Mouse (Mus musculus) MEL (cell line): ENCODE results near the gene Prdm5. TPM values are rescaled to one million over a fixed set of nuclear protein-coding genes. Genes with fewer than 3 reads are reported as not detected.

ENCODE experiments used
- DNase-seq: peaks from one replicate; pipeline ENCODE4 v3.0.0; 2011; ENCODE audit warnings: low read depth, low spot score
- H3K27ac ChIP-seq: 2 replicates; pipeline ENCODE4 v1.5.1; 2012; ENCODE audit warnings: low read depth, mild to moderate bottlenecking, control low read depth, low read length, moderate library complexity; ENCODE audit not compliant: control insufficient read depth
- H3K27me3 ChIP-seq, 2 experiments: fragments of 150-350 bp in 1 of 2; sonication (generic) in 1 of 2; 2 replicates each; pipeline ENCODE4 v1.6.1; 2012; ENCODE audit warnings: low read length in 2 of 2, mild to moderate bottlenecking in 2 of 2, improper control_type of control experiment in 1 of 2, moderate library complexity in 1 of 2; ENCODE audit not compliant: insufficient read depth in 2 of 2, control insufficient read depth in 1 of 2
- H3K36me3 ChIP-seq, 2 experiments: 2 replicates each; pipeline ENCODE4 v1.6.1; 2012 to 2014; ENCODE audit warnings: low read length in 2 of 2, improper control_type of control experiment in 1 of 2, inconsistent platforms in 1 of 2, mild to moderate bottlenecking in 1 of 2; ENCODE audit not compliant: insufficient read depth in 2 of 2, control insufficient read depth in 1 of 2
- H3K4me1 ChIP-seq, 2 experiments: fragments of 150-350 bp in 1 of 2; sonication (generic) in 1 of 2; 2 replicates each; pipeline ENCODE4 v1.6.1; 2012; ENCODE audit warnings: low read length in 2 of 2, improper control_type of control experiment in 1 of 2, mild to moderate bottlenecking in 1 of 2; ENCODE audit not compliant: insufficient read depth in 2 of 2, control insufficient read depth in 1 of 2
- H3K4me3 ChIP-seq, 2 experiments: fragments of 150-350 bp in 1 of 2; sonication (generic) in 1 of 2; 2 replicates each; pipeline ENCODE4 v1.5.1; 2012; ENCODE audit warnings: low read depth in 2 of 2, low read length in 2 of 2, mild to moderate bottlenecking in 2 of 2, moderate library complexity in 2 of 2, control low read depth in 1 of 2, improper control_type of control experiment in 1 of 2; ENCODE audit not compliant: control insufficient read depth in 1 of 2, insufficient read depth in 1 of 2
- H3K79me2 ChIP-seq: 2 replicates; pipeline ENCODE4 v1.6.1; 2012; ENCODE audit warnings: mild to moderate bottlenecking, low read length, moderate library complexity; ENCODE audit not compliant: control insufficient read depth, poor library complexity, insufficient read depth
- H3K9ac ChIP-seq: 2 replicates; pipeline ENCODE4 v1.6.1; 2012; ENCODE audit warnings: low read depth, mild to moderate bottlenecking, control low read depth, low read length, moderate library complexity; ENCODE audit not compliant: control insufficient read depth, poor library complexity, severe bottlenecking
- H3K9me3 ChIP-seq: fragments of 150-350 bp; sonication (generic); replicated peaks from 2 replicates; pipeline ENCODE4 v1.6.1; 2012; ENCODE audit warnings: mild to moderate bottlenecking, low read length, improper control_type of control experiment, moderate library complexity; ENCODE audit not compliant: insufficient read depth
- BHLHE40 ChIP-seq: IDR thresholded peaks from 2 replicates; pipeline ENCODE4 v1.6.1; 2012; ENCODE audit warnings: low read depth, mild to moderate bottlenecking, inconsistent platforms, low read length, improper control_type of control experiment, borderline replicate concordance
- CHD1 ChIP-seq: IDR thresholded peaks from 2 replicates; pipeline ENCODE4 v1.6.1; 2012; ENCODE audit warnings: low read depth, mild to moderate bottlenecking, inconsistent platforms, low read length, improper control_type of control experiment
- CTCF ChIP-seq, 3 experiments: IDR thresholded peaks in 2 of 3; conservative IDR thresholded peaks in 1 of 3; 2 replicates each; pipeline ENCODE4 v1.5.1; 2011 to 2012; ENCODE audit warnings: low read length in 3 of 3, low read depth in 2 of 3, mild to moderate bottlenecking in 2 of 3, improper control_type of control experiment in 1 of 3, inconsistent platforms in 1 of 3, mixed read lengths in 1 of 3, moderate library complexity in 1 of 3; ENCODE audit not compliant: control insufficient read depth in 1 of 3, insufficient read depth in 1 of 3, poor library complexity in 1 of 3, severe bottlenecking in 1 of 3
- EP300 ChIP-seq, 2 experiments: IDR thresholded peaks; 2 replicates each; pipeline ENCODE4 v1.6.1; 2011; ENCODE audit warnings: improper control_type of control experiment in 2 of 2, low read length in 2 of 2, low read depth in 1 of 2, mild to moderate bottlenecking in 1 of 2
- ETS1 ChIP-seq: IDR thresholded peaks from 2 replicates; pipeline ENCODE4 v1.6.1; 2012; ENCODE audit warnings: low read depth, mild to moderate bottlenecking, inconsistent platforms, low read length, improper control_type of control experiment, moderate library complexity
- HCFC1 ChIP-seq: IDR thresholded peaks from 2 replicates; pipeline ENCODE4 v1.6.1; 2012; ENCODE audit warnings: low read depth, mild to moderate bottlenecking, inconsistent platforms, low read length, improper control_type of control experiment, moderate library complexity
- JUND ChIP-seq: IDR thresholded peaks from 2 replicates; pipeline ENCODE4 v1.6.1; 2011; ENCODE audit warnings: low read depth, mild to moderate bottlenecking, improper control_type of control experiment, low read length
- MAX ChIP-seq: IDR thresholded peaks from 2 replicates; pipeline ENCODE4 v1.6.1; 2011; ENCODE audit warnings: low read length, improper control_type of control experiment
- MYB ChIP-seq: IDR thresholded peaks from 2 replicates; pipeline ENCODE4 v1.6.1; 2011; ENCODE audit warnings: mild to moderate bottlenecking, low read depth, low read length, improper control_type of control experiment
- MYC ChIP-seq: IDR thresholded peaks from 2 replicates; pipeline ENCODE4 v1.6.1; 2011; ENCODE audit warnings: low read depth, mild to moderate bottlenecking, low read length, improper control_type of control experiment, moderate library complexity
- POLR2A ChIP-seq, 2 experiments: IDR thresholded peaks; 2 replicates each; pipeline ENCODE4 v1.6.1; 2011 to 2012; ENCODE audit warnings: low read length in 2 of 2, mild to moderate bottlenecking in 2 of 2, control low read depth in 1 of 2, improper control_type of control experiment in 1 of 2, low read depth in 1 of 2, moderate library complexity in 1 of 2; ENCODE audit not compliant: control insufficient read depth in 1 of 2, insufficient read depth in 1 of 2, poor library complexity in 1 of 2
- SMC3 ChIP-seq: IDR thresholded peaks from 2 replicates; pipeline ENCODE4 v1.6.1; 2011; ENCODE audit warnings: low read depth, low read length, improper control_type of control experiment
- TCF12 ChIP-seq: IDR thresholded peaks from 2 replicates; pipeline ENCODE4 v1.6.1; 2014; ENCODE audit warnings: low read depth, mild to moderate bottlenecking, inconsistent platforms, low read length, improper control_type of control experiment, moderate library complexity
- UBTF ChIP-seq: IDR thresholded peaks from 2 replicates; pipeline ENCODE4 v1.6.1; 2012; ENCODE audit warnings: low read depth, mild to moderate bottlenecking, inconsistent platforms, low read length, improper control_type of control experiment, moderate library complexity, borderline replicate concordance; ENCODE audit not compliant: insufficient read depth
- USF1 ChIP-seq: IDR thresholded peaks from 2 replicates; pipeline ENCODE4 v1.6.1; 2014; ENCODE audit warnings: low read depth, mild to moderate bottlenecking, inconsistent platforms, low read length, improper control_type of control experiment, moderate library complexity
- USF2 ChIP-seq, 2 experiments: IDR thresholded peaks; 2 replicates each; pipeline ENCODE4 v1.6.1; 2011 to 2012; ENCODE audit warnings: improper control_type of control experiment in 2 of 2, low read length in 2 of 2, borderline replicate concordance in 1 of 2, inconsistent platforms in 1 of 2, low read depth in 1 of 2, mild to moderate bottlenecking in 1 of 2; ENCODE audit not compliant: insufficient read depth in 1 of 2
- ZC3H11A ChIP-seq: IDR thresholded peaks from 2 replicates; pipeline ENCODE4 v1.6.1; 2012; ENCODE audit warnings: low read depth, mild to moderate bottlenecking, inconsistent platforms, low read length, improper control_type of control experiment
- ZNF384 ChIP-seq: IDR thresholded peaks from 2 replicates; pipeline ENCODE4 v1.6.1; 2012; ENCODE audit warnings: low read depth, mild to moderate bottlenecking, inconsistent platforms, low read length, improper control_type of control experiment
- polyA plus RNA-seq, 2 experiments: library from polyadenylated mRNA; stranded (reverse) in 1 of 2; unstranded in 1 of 2; fragments of >175 nt in 1 of 2; fragments of >200 nt in 1 of 2; gene quantifications; 2 replicates each; pipeline versions ENCODE4 v1.2.1 to v1.2.4; 2012; ENCODE audit warnings: low replicate concordance in 2 of 2, low read depth in 1 of 2; ENCODE audit not compliant: insufficient read length in 2 of 2, insufficient read depth in 1 of 2, missing spikeins in 1 of 2
- total RNA-seq: library from RNA; depleted of rRNA; stranded (reverse); fragments of 300-350 nt; gene quantifications from 2 replicates; pipeline ENCODE4 v1.2.3, GENCODE M21; 2012; rRNA removed

Prdm5 gene
- total RNA-seq (not detected in 2 replicates), polyA plus RNA-seq (under 1 TPM in 1 of 2 experiments, not detected in 1; 0.04 TPM)

GRCm38 (mm10) chr6:65778861-65779688 is at the start of gene Prdm5:
TSS of gene Prdm5 (plus strand) at chr6:65778988.
- no peaks in the 10 kb centered on the region for H3K4me1 ChIP-seq
- no peak within 1 kb of the TSS for H3K4me3 ChIP-seq
- TF ChIP-seq USF1 (no peak), MYB (no peak), ZNF384 (no peak), USF2 (IDR thresholded peaks at IDR 0.05; ENCODE audit: borderline replicate concordance in 1 of 2, insufficient read depth in 1 of 2, low read depth in 1 of 2, low read length in 2 of 2) (no peak), EP300 (IDR thresholded peaks at IDR 0.05; ENCODE audit: low read depth in 1 of 2, low read length in 2 of 2) (no peak), HCFC1 (no peak), ETS1 (no peak), CTCF (IDR thresholded peaks at IDR 0.05 in 2 of 3, conservative IDR thresholded peaks at IDR 0.05 in 1 of 3; ENCODE audit: control insufficient read depth in 1 of 3, insufficient read depth in 1 of 3, low read depth in 2 of 3, low read length in 3 of 3, poor library complexity in 1 of 3, severe bottlenecking in 1 of 3) (no peak), BHLHE40 (no peak), JUND (no peak)
- H3K36me3 ChIP-seq = no peaks in the 10 kb centered on the region
- no peak within 1 kb of the TSS for H3K27ac ChIP-seq
- H3K79me2 ChIP-seq = no peaks in the 10 kb centered on the region
- no peaks in the 10 kb centered on the region for H3K9me3 ChIP-seq
- no peak within 1 kb of the TSS for H3K9ac ChIP-seq
- DNase-seq = no peak
- no peaks in the 10 kb centered on the region for H3K27me3 ChIP-seq

- Histone ChIP-seq H3K4me1 (no peaks in the 10 kb centered on the region), H3K27ac (no peak overlapping the region), H3K9ac (no peak overlapping the region), H3K27me3 (no peaks in the 10 kb centered on the region), H3K79me2 (no peaks in the 10 kb centered on the region), H3K9me3 (no peaks in the 10 kb centered on the region), H3K4me3 (no peak overlapping the region), H3K36me3 (no peaks in the 10 kb centered on the region)
- TF ChIP-seq JUND (no peak), USF1 (no peak), HCFC1 (no peak), CHD1 (no peak)
- no peak for DNase-seq
Measured at GRCm38 (mm10) chr6:65739442-65739841, 39.3 kb upstream of the Prdm5 start.

GRCm38 (mm10) chr6:65743144-65743870 is 35.5 kb upstream of the Prdm5 start:
- H3K4me3 ChIP-seq = no peak overlapping the region
- no peaks in the 10 kb centered on the region for H3K4me1 ChIP-seq
- H3K27me3 ChIP-seq = no peaks in the 10 kb centered on the region
- no peak for DNase-seq
- TF ChIP-seq MYC (no peak), UBTF (no peak), MAX (no peak), POLR2A (IDR thresholded peaks at IDR 0.05; ENCODE audit: control insufficient read depth in 1 of 2, insufficient read depth in 1 of 2, low read depth in 1 of 2, low read length in 2 of 2, poor library complexity in 1 of 2) (no peak), TCF12 (no peak), HCFC1 (no peak), ZC3H11A (no peak), SMC3 (no peak), MYB (no peak)
- H3K9ac ChIP-seq = no peak overlapping the region
- no peaks in the 10 kb centered on the region for H3K36me3 ChIP-seq
- no peaks in the 10 kb centered on the region for H3K9me3 ChIP-seq
- H3K27ac ChIP-seq = no peak overlapping the region
- no peaks in the 10 kb centered on the region for H3K79me2 ChIP-seq
